Mouse (Mus musculus): Measurements from ENCODE around the gene Itfg2.
A peak's percentile ranks its signal among the peaks of the same experiment; 100 is the strongest.

The Itfg2 gene

DNA sequence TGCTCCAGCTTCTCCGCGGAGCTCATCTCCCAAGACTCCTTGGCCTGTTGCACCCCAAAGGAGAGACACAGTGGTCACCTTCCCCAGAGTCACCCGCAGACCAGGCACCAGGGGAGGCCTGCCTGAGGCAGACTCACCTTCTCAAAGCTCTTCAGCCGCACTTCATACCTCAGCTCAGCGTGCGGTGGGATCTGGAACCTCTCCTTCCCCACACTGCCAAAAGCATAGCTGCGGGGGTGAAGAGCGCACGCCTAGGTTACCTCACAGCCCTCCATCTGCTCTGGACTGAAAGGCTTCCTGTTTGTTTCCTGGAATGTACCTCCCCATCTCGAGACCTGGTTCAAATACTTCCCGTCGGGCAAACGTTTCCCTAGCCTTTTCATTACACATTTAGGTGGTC, 8.8 kb upstream of the Itfg2 start:
- DNase-seq: no peak

DNA sequence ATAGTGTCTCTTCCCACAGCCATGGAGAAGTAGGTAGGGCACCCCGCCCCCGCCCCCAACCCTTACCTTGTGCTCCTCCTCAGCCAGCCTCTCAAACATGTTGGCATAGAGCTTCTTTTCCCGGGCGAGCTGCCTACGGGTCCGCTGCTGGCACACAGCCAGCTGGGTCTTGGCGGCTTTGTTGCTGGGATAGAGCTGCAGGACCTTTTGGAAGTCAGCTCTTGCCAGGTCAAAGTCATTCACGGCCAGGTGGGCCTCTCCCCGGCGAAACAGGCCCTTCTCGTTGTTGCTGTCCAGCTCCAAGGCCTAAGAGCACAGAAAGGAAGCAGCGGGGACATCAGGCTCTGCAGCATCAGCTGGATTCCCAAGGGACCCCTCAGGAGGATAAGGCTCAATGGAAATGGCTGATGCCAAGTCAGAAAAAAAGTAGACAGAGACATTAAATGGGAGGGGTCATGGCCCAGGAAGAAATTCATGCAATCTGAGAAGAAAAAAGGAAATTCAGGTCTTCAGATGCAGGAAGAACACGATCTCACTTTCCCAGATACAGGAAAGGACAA, 7.7 kb upstream of the Itfg2 start:
- peak in 1 of 2 experiments; percentile 39 for DNase-seq

DNA sequence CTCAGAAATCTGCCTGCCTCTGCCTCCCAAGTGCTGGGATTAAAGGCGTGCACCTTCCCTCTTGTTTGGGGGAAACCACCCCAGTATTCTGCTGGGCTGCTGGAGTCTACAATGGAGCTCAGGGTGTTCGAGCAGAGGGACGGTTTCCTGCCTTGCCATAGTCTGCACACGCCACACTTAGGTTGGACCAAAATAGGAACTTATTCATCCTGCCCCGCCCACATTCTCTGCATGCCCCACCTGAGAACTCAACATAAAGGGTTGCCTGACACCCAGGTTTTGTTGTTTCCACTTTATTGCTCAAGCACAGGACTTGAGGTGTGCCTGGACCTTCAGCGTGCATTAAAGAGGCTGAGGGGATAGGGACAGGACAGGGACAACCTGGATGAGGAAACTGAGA, 5.1 kb upstream of the Itfg2 start:
- DNase-seq: no peak

DNA sequence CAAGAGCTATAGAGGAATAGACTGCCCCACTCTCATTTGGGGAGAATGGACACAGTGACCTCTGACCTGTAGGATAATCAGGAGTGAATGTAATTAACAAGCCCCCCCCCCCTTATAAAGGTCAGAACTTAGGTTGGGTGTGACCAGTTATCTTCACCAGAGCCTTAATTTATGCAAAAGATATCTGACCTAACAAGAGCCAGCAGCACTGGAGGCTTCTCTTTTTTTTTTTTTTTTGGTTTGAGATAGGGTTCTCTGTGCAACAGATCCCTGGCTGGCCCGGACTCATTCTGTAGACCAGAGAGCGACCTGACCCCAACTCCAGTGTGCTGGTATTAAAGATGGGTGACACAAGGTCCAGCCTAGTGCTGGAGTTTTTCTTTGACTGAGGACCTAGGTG, 4.6 kb upstream of the Itfg2 start:
- DNase-seq: no peak

DNA sequence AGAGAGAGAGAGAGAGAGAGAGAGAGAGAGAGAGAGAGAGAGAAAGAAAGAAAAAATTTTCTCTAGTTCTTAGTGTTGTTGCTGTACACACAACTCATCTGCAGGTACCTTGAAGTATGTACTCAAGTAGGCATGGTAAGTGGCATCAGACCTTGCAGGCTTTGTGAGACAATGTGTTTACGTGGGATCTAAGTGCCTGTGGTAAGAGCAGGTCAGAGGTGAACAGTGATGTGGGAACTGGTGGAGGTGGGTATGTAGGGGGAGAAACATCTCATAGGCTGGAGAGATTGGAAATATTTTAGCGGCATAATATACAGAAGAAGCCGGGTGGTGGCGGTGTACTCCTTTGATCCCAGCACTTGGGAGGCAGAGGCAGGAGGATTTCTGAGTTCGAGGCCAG, 2.8 kb upstream of the Itfg2 start:
- DNase-seq: no peak

DNA sequence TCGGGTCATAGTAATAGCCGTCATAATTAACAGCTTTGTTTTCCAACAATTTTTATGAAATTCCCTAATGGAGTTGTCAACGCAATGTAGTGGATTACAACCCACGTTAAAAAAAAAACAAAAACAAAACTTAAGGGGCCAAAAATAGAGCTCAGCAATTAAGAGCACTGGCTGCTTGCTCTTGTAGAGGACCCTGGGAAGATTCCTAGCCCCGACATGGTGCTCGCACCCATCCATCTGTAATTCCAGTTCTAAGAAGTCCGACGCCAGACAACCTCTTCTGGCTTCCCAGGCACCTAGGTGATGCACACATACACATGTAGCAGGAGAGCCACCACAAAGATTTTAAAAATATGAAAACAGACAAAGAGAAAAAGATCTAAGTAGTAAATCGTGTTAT, 315 bp upstream of the Itfg2 start:
- no peak for DNase-seq

DNA sequence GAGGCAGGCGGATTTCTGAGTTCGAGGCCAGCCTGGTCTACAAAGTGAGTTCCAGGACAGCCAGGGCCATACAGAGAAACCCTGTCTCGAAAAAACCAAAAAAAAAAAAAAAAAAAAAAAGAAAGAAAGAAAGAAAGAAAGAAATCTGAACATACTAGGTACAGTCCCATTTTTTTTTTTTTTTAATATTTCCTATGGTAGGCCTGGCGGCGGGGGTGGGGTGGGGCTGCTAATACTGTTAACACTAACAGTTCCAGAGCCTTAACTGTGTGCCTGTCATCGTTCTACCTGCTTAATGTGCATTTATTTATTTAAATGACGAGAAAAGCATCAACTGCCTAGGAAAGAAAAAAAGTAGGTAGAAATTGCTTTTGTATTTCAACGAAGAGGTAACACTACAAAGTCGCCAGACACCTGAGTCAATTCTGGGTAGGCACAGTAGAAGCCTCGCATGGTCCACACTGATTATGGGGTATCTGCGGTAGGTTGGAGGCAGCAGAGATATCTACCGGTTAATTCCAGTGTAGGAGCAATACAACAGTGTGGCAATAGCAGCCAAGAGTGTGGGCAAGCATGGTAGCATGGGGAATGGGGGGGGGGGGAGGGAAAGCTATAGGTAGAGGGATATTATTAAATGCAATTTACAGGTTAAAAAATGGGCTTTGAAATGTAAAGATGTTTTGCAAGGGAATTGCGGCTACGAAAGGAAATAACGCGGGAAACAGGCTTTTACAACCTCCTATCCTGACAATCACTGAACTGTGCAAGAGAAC, 1.0 kb downstream of the Itfg2 start:
- no peak for DNase-seq

DNA sequence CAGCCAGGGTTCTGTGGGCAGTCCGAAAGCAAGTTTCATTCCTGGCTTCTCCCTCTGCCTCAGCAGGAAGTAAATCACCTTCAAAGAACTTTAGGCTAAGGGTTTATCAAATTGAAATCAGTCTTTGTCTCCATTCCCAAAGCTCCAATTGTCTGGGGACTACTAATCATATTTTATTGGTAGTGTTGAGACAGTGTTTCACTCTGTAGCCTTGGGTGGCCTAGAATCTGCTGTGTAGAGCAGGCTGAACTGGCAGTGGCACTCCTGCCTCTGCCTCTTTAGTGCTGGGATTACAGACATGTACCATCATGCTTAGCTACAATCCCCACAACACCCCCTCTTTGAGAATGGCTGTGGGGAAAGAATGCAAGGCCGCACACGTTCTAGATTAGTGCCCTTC, 3.3 kb downstream of the Itfg2 start:
- DNase-seq: no peak

DNA sequence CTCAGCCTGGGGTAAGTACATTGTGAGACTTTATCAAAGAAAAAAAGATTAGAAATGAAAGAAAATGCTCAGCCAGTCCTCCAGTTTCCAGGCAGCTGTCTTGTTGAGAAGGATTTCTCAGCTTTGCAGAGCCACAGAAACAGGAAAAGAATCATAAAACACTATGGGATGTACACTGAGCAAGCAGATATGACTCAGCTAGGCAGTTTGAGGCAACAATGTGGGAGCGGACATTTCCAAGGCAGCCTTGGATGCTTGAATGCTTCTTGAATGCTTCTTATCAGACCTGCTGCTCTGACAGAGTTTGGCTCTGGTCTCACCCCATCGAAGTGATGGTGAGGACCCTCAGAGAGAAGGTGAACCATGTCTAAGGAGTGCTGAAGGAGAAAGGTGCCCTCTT, 3.7 kb downstream of the Itfg2 start:
- no peak for DNase-seq

DNA sequence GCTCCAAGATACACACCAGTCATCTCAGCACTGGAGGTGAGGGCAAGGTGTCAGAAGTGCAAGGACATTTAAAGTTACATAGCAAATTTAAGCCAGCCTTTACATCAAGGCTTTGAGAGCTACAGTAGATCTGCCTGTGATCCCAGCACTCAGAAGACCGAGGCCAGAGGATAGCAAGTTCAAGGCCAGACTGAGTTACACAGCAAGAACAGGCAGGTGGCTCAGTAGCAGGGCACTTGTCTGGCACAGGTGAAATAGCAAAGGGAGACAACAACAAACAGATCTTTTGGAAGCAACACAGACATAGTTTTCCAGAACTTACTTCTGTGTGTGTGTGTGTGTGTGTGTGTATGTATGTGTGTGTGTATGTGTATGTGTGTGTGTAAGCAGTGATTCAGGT, 6.7 kb downstream of the Itfg2 start:
- DNase-seq: no peak

DNA sequence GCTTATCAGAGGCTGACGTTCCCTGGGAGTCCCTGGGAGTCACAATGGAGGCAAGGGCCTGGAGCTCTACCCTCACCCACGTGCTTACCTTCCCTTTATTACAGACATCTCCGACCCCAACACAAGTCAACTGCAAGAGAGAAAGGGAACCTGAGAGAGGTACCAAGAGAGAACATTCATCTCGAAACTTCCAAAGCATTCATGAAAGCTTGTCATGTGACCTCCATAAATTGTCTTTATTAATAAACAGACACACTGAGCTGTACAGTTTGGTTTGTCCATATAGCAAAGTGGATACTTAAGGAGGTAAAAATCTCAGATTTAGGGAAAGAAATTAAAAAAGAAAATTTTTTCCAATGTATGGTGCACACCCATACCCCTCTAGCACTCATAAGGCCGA, 8.6 kb downstream of the Itfg2 start:
- no peak for DNase-seq

DNA sequence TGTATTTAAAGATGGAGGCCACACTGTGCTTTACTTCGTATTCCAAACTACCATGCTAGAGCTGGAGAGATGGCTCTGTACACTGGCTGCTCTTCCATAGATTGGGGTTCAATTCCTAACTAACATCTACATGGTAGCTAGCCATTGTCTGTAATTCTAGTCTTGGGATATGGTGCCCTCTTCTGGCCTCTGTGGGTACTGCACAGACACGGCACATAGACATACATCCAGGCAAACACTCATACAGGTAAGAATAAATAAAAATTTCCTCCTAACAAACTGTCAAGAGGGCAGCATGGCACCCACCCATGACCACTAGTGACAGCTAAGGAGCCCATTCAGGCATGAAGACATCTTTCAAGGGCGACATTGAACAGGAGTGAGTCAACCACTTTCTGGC, 13.6 kb downstream of the Itfg2 start:
- peak; percentile 63 to 91 for DNase-seq

DNA sequence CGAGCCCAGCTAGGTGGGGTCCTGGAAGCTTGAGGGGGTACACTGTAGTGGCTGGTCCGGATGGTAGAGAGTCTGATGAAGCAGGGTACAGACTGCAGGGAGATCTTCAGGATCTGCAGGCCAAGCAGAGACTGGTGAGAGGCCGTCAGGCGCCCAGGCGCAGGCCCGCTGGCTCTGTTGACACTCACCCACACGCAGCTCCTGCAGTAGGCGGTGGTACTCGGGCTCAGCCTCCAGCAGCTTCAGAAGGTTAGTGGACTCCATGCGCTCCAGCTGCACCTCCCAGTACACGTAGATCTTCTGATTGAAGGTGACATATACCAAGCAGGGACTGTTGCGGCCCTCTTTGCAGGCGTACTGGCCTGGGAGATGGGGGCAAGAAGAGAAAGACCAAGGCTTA, 14.4 kb downstream of the Itfg2 start:
- DNase-seq: no peak

DNA sequence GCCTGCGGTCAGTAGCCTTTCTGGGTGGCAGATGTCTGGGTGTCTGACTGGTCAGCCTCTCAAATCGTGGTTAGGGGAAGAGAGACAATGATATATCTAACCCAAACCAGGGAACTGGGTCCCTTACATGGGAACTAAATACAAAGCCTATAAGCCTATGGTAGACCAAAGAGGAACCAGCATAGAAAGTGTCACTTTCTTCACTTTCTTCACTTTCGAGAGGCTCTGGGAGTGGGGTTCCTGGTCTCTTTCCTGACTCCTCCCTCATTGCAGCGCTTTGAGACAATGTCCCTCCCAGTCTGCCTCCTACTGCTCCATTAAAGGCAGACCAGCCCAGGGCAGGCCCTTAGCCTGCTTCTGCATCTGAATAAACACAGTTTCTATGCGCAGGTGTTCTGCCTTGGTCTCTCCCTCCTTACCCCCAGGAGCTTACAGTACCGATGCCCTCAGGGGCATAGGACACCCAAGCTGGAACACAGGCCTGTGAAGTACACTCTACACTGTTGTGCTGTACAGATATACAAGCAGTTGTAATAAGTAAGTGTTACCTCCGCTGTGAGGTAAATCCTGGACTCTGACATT, 16.1 kb downstream of the Itfg2 start:
- DNase-seq: peak; percentile 34 to 35

DNA sequence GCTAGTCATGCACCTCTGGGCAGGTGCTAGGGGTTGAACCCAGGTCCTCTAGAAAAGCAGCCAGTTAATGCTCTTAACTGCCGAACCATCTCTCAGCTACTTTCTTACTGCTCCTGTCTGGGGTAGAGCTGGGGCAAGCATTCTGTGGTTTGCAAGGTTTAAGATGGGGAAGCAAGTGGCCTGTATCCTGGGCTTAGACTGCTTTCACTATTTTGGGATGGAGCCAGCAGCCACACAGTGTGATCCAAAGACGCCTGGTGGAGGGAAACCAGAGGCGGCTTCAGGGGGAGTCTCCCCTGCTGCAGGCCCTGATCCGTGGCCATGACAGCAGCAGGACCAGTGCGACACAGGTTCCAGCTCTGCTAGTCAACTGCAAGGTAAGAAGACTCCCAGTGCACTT, 20.0 kb downstream of the Itfg2 start:
- DNase-seq: no peak

DNA sequence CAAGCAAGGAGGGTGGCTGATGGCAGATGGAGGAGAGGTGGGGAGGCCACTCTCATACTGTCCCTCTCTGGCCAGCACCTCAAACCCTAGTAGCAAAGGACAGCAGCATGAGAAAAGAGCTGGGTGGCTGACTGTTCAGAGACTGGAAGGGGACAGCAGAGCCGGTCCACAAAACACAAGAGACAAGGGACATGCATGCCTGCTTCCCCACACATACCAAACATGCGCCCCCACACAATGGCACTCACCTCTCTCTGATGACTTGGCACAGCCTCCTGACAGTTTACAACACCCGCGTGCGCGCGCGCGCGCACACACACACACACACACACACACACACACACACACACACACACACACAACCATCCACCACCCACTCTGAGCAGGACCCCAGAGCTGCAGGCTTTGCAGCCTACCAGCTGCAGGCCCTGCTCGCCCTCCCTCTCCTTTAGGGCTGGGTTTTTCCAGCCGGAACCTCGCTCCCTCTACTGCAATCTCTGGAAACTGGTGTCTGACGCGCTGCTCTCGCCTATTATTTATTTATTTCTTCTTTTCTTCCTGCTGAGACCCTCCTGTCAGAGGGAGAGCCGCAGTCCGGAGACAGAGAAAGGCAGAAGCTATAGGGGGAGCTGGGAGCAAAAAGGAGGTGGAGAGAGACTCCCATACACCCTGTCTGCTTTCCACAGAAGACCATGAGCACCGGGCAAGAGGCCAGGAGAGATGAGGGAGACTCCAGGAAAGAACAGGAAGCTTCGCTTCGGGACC, 25.1 kb downstream of the Itfg2 start:
- peak; percentile 37 to 65 for DNase-seq

DNA sequence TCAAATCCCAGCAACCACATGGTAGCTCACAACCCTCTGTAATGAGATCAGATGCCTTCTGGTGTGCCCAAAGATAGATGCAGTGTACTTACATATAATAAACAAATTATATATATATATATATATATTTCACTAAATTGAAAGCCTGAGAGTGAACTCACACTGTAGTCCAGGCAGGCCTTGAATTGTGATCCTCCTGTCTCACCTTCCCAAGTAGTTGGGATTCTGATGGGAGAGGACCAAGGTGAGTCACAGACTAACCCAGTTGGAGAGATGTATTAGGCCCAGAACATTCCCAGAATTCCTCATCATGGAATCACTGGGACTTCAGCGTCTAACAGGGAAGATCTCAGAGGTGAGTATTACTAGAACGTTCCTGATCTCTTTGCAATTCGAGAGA, 25.7 kb downstream of the Itfg2 start, which contains the start of gene Nrip2:
Nrip2 (plus strand) TSS at position 301 of the 400 bp plus-strand sequence.
- no peak for DNase-seq

DNA sequence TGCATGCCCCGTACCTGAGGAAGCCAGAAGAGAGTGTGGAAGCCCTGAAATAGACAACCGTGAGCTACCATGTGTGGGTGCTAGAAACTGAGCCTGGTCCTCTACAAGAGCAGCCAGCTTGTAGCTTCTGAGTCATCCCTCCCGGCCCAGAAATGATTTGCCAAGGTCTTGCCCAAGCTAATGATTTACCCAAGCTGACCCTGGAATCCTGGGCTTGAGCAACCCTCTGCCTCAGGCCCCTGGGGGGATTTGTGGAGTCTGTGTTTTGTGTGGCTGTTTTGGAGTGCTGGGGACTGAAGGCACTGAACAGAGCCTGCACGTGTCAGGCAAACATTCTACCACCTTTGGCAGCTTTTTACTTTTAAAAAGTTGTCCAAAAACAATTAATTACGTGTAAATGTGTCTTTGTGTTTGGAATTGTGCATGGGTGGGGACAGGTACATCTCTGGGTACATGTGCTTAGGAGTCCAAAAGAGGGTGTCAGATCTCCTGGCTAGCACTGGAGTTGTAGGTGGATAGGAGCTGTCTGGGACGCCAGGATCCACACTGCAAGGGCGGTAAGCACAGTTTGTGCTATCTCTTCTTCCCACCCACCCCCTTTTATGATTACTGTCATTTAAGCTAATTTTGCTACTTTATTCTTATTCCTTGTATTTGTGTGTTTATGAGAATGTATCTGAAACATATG, 27.0 kb downstream of the Itfg2 start:
- peak; percentile 77 to 83 for DNase-seq

DNA sequence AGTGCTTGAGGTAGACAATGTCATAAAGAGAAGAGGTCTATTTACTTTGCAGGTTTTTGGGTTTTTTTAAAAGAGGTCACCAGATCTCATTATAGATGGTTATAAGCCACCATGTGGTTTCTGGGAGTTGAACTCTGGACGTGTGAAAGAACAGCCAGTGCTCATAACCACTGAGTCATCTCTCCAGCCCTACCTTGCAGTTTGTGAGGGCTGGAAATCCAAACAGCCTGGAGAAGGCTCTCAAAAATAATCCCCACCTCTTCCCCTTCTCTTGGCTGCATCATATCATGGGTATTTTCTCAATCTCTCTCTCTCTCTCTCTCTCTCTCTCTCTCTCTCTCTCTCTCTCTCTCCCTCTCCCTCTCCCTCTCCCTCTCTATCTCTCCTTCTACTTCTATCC, 34.0 kb downstream of the Itfg2 start:
- DNase-seq: no peak

DNA sequence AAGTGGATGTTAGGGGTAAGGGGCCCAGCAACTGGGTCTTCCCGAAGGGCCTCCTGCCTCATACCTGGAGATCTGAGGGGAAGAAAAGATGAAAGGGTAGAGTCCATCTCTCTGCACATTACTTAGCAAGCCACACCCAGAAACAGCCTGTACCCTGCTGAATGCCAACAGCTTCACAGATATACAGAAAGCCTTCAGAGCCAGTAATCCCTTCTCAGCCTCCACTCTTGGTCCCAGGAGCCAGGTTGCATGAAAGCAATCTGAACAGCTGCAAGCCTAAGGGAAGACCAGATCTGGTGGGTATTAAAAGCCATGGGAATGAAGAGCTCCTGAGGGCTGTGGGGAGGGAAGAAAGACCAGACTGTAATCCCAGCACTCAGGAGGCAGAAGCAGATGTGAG, 35.5 kb downstream of the Itfg2 start:
- DNase-seq: no peak

DNA sequence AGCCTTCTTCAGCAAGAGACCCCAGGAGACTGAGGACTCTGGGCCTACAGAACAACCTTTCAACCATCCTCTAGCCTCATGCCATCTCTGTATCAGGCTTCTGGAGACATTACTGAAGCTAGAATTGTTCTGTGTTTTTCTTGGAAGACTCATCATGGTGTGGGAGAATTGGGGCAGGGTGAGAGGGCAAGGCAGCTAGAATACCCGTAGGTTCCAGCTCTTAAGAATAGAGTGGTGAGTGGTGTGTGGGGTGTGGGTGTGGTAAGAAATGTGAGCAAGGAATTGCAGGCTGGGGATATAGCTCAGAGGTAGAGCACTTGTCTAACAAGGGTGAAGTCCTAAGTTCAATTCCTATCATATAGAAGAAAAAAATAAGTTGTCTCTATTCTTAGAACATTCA, 39.7 kb downstream of the Itfg2 start:
- no peak for DNase-seq

DNA sequence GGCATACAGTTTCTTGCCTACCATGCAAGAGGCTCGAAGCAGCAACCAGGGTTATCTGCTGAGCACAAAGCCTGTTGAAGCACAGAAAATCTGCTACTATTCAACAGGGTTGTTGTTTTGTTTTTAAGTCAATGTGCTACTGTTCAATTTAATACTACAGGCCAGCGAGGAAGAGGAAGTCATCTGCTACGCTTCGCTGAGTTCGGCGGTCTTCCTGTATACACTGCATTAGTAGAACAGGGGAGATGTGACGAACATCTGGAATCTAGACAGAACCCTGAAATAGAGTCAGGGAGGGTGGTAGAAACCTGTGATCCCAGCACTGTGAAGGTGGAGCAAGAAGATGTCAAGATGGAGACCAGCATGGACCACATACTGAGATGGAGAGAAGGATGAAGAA, 41.0 kb downstream of the Itfg2 start:
- DNase-seq: no peak

DNA sequence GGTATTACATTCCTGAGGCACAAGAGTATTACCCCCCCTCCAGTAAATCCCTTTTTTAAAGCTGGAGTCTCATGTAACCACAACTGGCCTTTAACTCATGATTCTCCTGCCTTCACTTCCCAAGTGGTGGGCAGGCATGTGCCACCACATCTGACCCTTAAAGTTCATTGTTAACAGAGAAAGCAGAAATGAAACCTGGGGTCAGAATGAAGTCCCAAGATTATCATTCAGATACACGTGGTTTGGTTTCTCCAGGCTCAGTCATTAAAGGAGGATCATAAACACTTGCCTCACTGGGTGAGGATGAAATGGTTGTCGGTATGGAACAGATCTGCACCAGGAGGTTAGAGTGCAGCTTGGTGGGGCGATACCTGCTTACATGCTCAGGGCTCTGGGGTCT, 43.5 kb downstream of the Itfg2 start:
- no peak for DNase-seq

Measured in kidney, postnatal 36 days (tissue).